Comparison of ENCODE assay signal across 12 mouse cellular contexts in the genomic region with DNA sequence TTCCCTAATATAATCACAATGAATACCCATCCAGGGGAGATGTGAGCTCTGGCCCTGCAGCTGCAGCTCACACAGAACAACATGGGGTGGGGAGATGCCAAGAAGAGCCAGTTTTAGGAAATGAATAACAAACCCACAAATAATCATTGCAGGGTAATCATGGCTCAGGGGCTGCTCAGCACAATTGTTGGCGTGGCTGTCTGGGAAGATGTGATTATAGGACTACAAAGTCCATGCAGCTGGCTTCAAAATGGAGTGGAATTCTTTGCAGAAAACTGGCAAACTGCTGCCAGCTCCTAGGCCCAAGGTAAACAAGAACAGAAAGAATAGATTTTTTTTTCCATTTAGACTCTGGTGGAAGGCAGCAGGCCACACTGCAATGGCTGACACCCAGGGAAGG.
DNase-seq lines count a peak whose midpoint lies in the region; ATAC-seq lines count a peak whose summit lies in the region.
"Had no signal": no experiment of that assay in that cellular context is flagged by ENCODE, and none has a peak within 500 bp of the region (broad histone marks: within the 10 kb centered on the region; RNA-seq: fewer than 3 reads in every experiment).

No protein-coding gene starts in this region.

- H3K36me3 ChIP-seq in heart, embryonic 11.5 days (ENCODE audit: control insufficient read depth, insufficient read depth, low read length) = no peaks in the 10 kb centered on the region
- H3K36me3 ChIP-seq in limb, embryonic 12.5 days = no peaks in the 10 kb centered on the region
- no peaks in the 10 kb centered on the region for H3K36me3 ChIP-seq in limb, embryonic 10.5 days
- no peaks in the 10 kb centered on the region for H3K36me3 ChIP-seq in embryonic facial prominence, embryonic 15.5 days
- no peaks in the 10 kb centered on the region for H3K36me3 ChIP-seq in midbrain, embryonic 13.5 days
- no peaks in the 10 kb centered on the region for H3K36me3 ChIP-seq in neural tube, embryonic 15.5 days
- H3K36me3 ChIP-seq: hindbrain, embryonic 15.5 days had no signal

- no peak for ATAC-seq in heart, embryonic 11.5 days (replicated peaks; ENCODE audit: insufficient number of reproducible peaks, low FRiP score, low TSS enrichment)
- no peak for ATAC-seq in limb, embryonic 12.5 days (ENCODE audit: insufficient number of reproducible peaks, insufficient read depth, low FRiP score, low TSS enrichment, low read depth)
- 0 out of 2 replicates have a peak, but pooled peaks have one; percentile 51 for ATAC-seq in embryonic facial prominence, embryonic 15.5 days (ENCODE audit: insufficient number of reproducible peaks, low FRiP score, low TSS enrichment, low read depth)
- peak; percentile 53 for ATAC-seq in midbrain, embryonic 13.5 days
- no peak for ATAC-seq in neural tube, embryonic 15.5 days (ENCODE audit: low FRiP score)
- ATAC-seq: Patski had no signal

- H3K9ac ChIP-seq in heart, embryonic 11.5 days (ENCODE audit: low read depth, low read length) = no peak overlapping the region
- 0 out of 2 replicates have a peak overlapping the region, but pooled peaks have one; percentile 23 for H3K9ac ChIP-seq in limb, embryonic 12.5 days (replicated peaks)
- H3K9ac ChIP-seq in embryonic facial prominence, embryonic 15.5 days = no peak overlapping the region
- H3K9ac ChIP-seq in midbrain, embryonic 13.5 days (replicated peaks) = no peak overlapping the region
- no peak overlapping the region for H3K9ac ChIP-seq in neural tube, embryonic 15.5 days (replicated peaks)
- H3K9ac ChIP-seq: hindbrain, embryonic 15.5 days had no signal

- H3K27me3 ChIP-seq in heart, embryonic 11.5 days (ENCODE audit: control insufficient read depth, insufficient read depth, low read length) = no peaks in the 10 kb centered on the region
- no peaks in the 10 kb centered on the region for H3K27me3 ChIP-seq in limb, embryonic 12.5 days
- no peaks in the 10 kb centered on the region for H3K27me3 ChIP-seq in limb, embryonic 10.5 days (ENCODE audit: low read depth, poor library complexity, severe bottlenecking)
- no peaks in the 10 kb centered on the region for H3K27me3 ChIP-seq in embryonic facial prominence, embryonic 15.5 days
- H3K27me3 ChIP-seq in midbrain, embryonic 13.5 days = no peaks in the 10 kb centered on the region
- no peaks in the 10 kb centered on the region for H3K27me3 ChIP-seq in neural tube, embryonic 15.5 days (replicated peaks)
- H3K27me3 ChIP-seq: hindbrain, embryonic 15.5 days; Patski had no signal

- WGBS in heart, embryonic 11.5 days (ENCODE audit: insufficient replicate concordance) = 67% methylated on average over 1 of the region's 1 CpGs
- WGBS in limb, embryonic 12.5 days = 82% methylated on average over 1 of the region's 1 CpGs
- WGBS in limb, embryonic 10.5 days = 76% methylated on average over 1 of the region's 1 CpGs
- 20% methylated on average over 1 of the region's 1 CpGs for WGBS in embryonic facial prominence, embryonic 15.5 days
- 24% methylated on average over 1 of the region's 1 CpGs for WGBS in midbrain, embryonic 13.5 days
- WGBS in neural tube, embryonic 15.5 days = 48% methylated on average over 1 of the region's 1 CpGs

- no peaks in the 10 kb centered on the region for H3K9me3 ChIP-seq in heart, embryonic 11.5 days (replicated peaks; ENCODE audit: control insufficient read depth, low read length)
- no peaks in the 10 kb centered on the region for H3K9me3 ChIP-seq in limb, embryonic 12.5 days
- no peaks in the 10 kb centered on the region for H3K9me3 ChIP-seq in limb, embryonic 10.5 days (replicated peaks)
- no peaks in the 10 kb centered on the region for H3K9me3 ChIP-seq in embryonic facial prominence, embryonic 15.5 days (replicated peaks)
- H3K9me3 ChIP-seq in midbrain, embryonic 13.5 days = no peaks in the 10 kb centered on the region
- no peaks in the 10 kb centered on the region for H3K9me3 ChIP-seq in neural tube, embryonic 15.5 days (replicated peaks)
- H3K9me3 ChIP-seq: hindbrain, embryonic 15.5 days had no signal

- no peak overlapping the region for H3K27ac ChIP-seq in heart, embryonic 11.5 days (ENCODE audit: low read depth, low read length)
- no peak overlapping the region for H3K27ac ChIP-seq in limb, embryonic 12.5 days
- H3K27ac ChIP-seq in limb, embryonic 10.5 days = no peak overlapping the region
- peak overlapping the region; percentile 55; the same call in 1 of the 2 replicates for H3K27ac ChIP-seq in embryonic facial prominence, embryonic 15.5 days (replicated peaks)
- peak overlapping the region; percentile 26; the same call in 1 of the 2 replicates for H3K27ac ChIP-seq in midbrain, embryonic 13.5 days
- no peak overlapping the region for H3K27ac ChIP-seq in neural tube, embryonic 15.5 days (replicated peaks)
- H3K27ac ChIP-seq: hindbrain, embryonic 15.5 days had no signal

- no peak overlapping the region for H3K4me3 ChIP-seq in heart, embryonic 11.5 days (ENCODE audit: low read depth, low read length)
- no peak overlapping the region for H3K4me3 ChIP-seq in limb, embryonic 12.5 days (replicated peaks)
- H3K4me3 ChIP-seq in limb, embryonic 10.5 days = no peak overlapping the region
- H3K4me3 ChIP-seq in embryonic facial prominence, embryonic 15.5 days (replicated peaks) = no peak overlapping the region
- H3K4me3 ChIP-seq in midbrain, embryonic 13.5 days (replicated peaks) = no peak overlapping the region
- no peak overlapping the region for H3K4me3 ChIP-seq in neural tube, embryonic 15.5 days (replicated peaks)
- H3K4me3 ChIP-seq: hindbrain, embryonic 15.5 days had no signal

- intact Hi-C loops in heart, postnatal 25 days (cut with DNase I) = no loop called here
- intact Hi-C loops in gastrocnemius, postnatal 36 days (cut with DNase I) = no loop called here

- peak; percentile 2 for DNase-seq in heart, postnatal 25 days (ENCODE audit: low spot score)
- DNase-seq in limb, embryonic 10.5 days (ENCODE audit: low spot score) = no peak
- DNase-seq in gastrocnemius, postnatal 36 days = no peak
- DNase-seq: adrenal gland, postnatal 10 days; thymus, postnatal 4 days had no signal

- H3K4me1 ChIP-seq in heart, embryonic 11.5 days (ENCODE audit: control insufficient read depth, insufficient read depth, low read length) = no peaks in the 10 kb centered on the region
- H3K4me1 ChIP-seq in limb, embryonic 12.5 days (replicated peaks) = peaks cover 8% of the 10 kb centered on the region; the same call in 1 of the 2 replicates
- no peaks in the 10 kb centered on the region for H3K4me1 ChIP-seq in limb, embryonic 10.5 days
- no peaks in the 10 kb centered on the region for H3K4me1 ChIP-seq in embryonic facial prominence, embryonic 15.5 days
- peaks cover 9% of the 10 kb centered on the region; the same call in 1 of the 2 replicates for H3K4me1 ChIP-seq in midbrain, embryonic 13.5 days (replicated peaks)
- no peaks in the 10 kb centered on the region for H3K4me1 ChIP-seq in neural tube, embryonic 15.5 days

- H3K4me2 ChIP-seq in heart, embryonic 11.5 days = no peak overlapping the region
- no peak overlapping the region for H3K4me2 ChIP-seq in limb, embryonic 12.5 days
- H3K4me2 ChIP-seq in embryonic facial prominence, embryonic 15.5 days (replicated peaks) = no peak overlapping the region
- H3K4me2 ChIP-seq in midbrain, embryonic 13.5 days (replicated peaks) = no peak overlapping the region
- H3K4me2 ChIP-seq in neural tube, embryonic 15.5 days = no peak overlapping the region
- H3K4me2 ChIP-seq: hindbrain, embryonic 15.5 days had no signal

Comparison
In these comparisons a context has a peak if more than half of its experiments do, and no peak if none do; other contexts are left out.
1. ATAC-seq: peak in embryonic facial prominence, embryonic 15.5 days (single experiment) and midbrain, embryonic 13.5 days (single experiment); none in heart, embryonic 11.5 days (single experiment), limb, embryonic 12.5 days (single experiment) and neural tube, embryonic 15.5 days (single experiment).
2. H3K27ac ChIP-seq: peak in embryonic facial prominence, embryonic 15.5 days (single experiment) and midbrain, embryonic 13.5 days (single experiment); none in heart, embryonic 11.5 days (single experiment), limb, embryonic 12.5 days (single experiment), limb, embryonic 10.5 days (single experiment) and neural tube, embryonic 15.5 days (single experiment).